ENCODE assay signal across 14 mouse cellular contexts in the genomic region with DNA sequence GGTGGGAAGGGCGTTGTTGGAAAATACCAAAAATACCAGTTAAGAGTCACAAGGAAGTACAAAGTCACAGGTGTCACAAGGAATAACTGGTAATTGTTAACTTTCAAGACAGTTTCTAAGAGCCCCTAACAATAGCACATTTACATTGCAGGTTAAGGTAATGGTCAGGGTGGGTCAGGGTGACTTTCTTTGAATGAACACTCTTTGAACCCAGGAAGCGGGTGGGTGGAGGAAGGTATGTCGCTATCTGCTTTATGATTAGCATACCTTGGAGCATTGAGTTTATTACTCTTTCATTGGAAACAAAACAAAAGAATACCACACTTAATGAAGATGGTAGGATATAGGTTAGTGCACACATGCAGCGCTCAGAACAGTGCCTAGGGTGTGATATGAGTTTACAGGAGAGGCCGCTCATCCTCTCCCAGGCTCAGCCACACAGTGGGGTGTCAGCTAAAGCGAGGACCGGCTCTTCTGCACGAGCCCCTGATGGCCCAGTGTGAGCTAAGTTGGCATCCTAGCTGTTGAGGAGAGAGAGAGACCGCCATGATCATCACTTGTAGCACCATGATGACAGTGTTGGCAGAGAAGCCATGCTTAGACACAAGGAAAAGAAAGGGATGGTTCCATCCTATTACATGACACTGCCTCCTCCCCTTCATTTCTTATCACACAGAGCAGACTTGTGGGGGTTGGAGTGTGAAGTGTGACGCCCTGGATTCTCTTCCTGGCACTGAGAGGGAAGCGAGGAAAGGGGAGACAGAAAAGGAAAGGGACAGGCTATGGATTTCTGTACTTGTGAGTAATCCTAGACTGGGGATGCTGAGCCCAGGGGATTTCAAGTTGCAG. TPM values are rescaled to one million over a fixed set of nuclear protein-coding genes. Genes with fewer than 3 reads are reported as not detected.
DNase-seq lines count a peak whose midpoint lies in the region; ATAC-seq and TF ChIP-seq lines count a peak whose summit lies in the region.
"Had no signal": no experiment of that assay in that cellular context is flagged by ENCODE, and none has a peak within 500 bp of the region (broad histone marks: within the 10 kb centered on the region; RNA-seq: fewer than 3 reads in every experiment).

No protein-coding gene starts in this region.

- H3K9ac ChIP-seq in liver, embryonic 12.5 days = peak overlapping the region; percentile 59
- no peak overlapping the region for H3K9ac ChIP-seq in neural tube, embryonic 15.5 days (replicated peaks)
- H3K9ac ChIP-seq: forebrain, postnatal 0 days had no signal

- 0 out of 2 replicates have a peak, but pooled peaks cover 8% of the 10 kb centered on the region for H3K9me3 ChIP-seq in E14TG2a.4 (ENCODE audit: low read length)
- no peaks in the 10 kb centered on the region for H3K9me3 ChIP-seq in liver, embryonic 12.5 days (replicated peaks)
- H3K9me3 ChIP-seq in neural tube, embryonic 15.5 days (replicated peaks) = no peaks in the 10 kb centered on the region

- peak; percentile 62; the same call in 1 of the 2 replicates for ATAC-seq in frontal cortex, adult (ENCODE audit: low TSS enrichment)
- ATAC-seq in liver, embryonic 12.5 days = peak; percentile 92
- ATAC-seq in neural tube, embryonic 15.5 days (ENCODE audit: low FRiP score) = no peak
- ATAC-seq: forebrain, postnatal 0 days had no signal

- H3K4me2 ChIP-seq in liver, embryonic 12.5 days = peak overlapping the region; percentile 67
- no peak overlapping the region for H3K4me2 ChIP-seq in neural tube, embryonic 15.5 days

- TF ChIP-seq CTCF in E14TG2a.4 (conservative IDR thresholded peaks at IDR 0.05; ENCODE audit: low read length) = no peak

- H3K4me1 ChIP-seq in E14TG2a.4 (replicated peaks; ENCODE audit: low read depth, low read length) = peaks cover 94% of the 10 kb centered on the region
- H3K4me1 ChIP-seq in liver, embryonic 12.5 days = peaks cover 62% of the 10 kb centered on the region
- H3K4me1 ChIP-seq in neural tube, embryonic 15.5 days = peaks cover 11% of the 10 kb centered on the region

- peaks cover 31% of the 10 kb centered on the region for H3K36me3 ChIP-seq in E14TG2a.4 (ENCODE audit: insufficient read depth, low read length)
- H3K36me3 ChIP-seq in liver, embryonic 12.5 days = peaks cover 9% of the 10 kb centered on the region; the same call in 1 of the 2 replicates
- no peaks in the 10 kb centered on the region for H3K36me3 ChIP-seq in neural tube, embryonic 15.5 days

- peak overlapping the region; percentile 45 for H3K4me3 ChIP-seq in E14TG2a.4 (replicated peaks; ENCODE audit: low read length)
- peak overlapping the region; percentile 13; the same call in 1 of the 2 replicates for H3K4me3 ChIP-seq in liver, embryonic 12.5 days
- H3K4me3 ChIP-seq in neural tube, embryonic 15.5 days (replicated peaks) = no peak overlapping the region
- H3K4me3 ChIP-seq: left cerebral cortex, adult 2 months had no signal

- 47% methylated on average over 11 of the region's 11 CpGs for WGBS in liver, embryonic 12.5 days (ENCODE audit: insufficient replicate concordance)
- 89% methylated on average over 11 of the region's 11 CpGs for WGBS in neural tube, embryonic 15.5 days

- DNase-seq in frontal cortex, postnatal 25 days (ENCODE audit: low spot score in 2 of 2) = no peak
- DNase-seq in c-Kit-negative CD71-positive TER-119-positive erythroid progenitor cells, embryonic 14.5 days (ENCODE audit: low read depth, low spot score) = peak; percentile 83
- no peak for DNase-seq in neural tube, embryonic 10.5 days (ENCODE audit: extremely low spot score, low spot score)
- no peak for DNase-seq in cerebellum, adult 11-12 months
- DNase-seq: cerebellum, postnatal 36 days; forebrain, postnatal 0 days; kidney, adult 11 months; kidney, postnatal 36 days; lung, postnatal 4 days had no signal

- H3K27me3 ChIP-seq in E14TG2a.4 (ENCODE audit: insufficient read depth, low read length) = no peaks in the 10 kb centered on the region
- no peaks in the 10 kb centered on the region for H3K27me3 ChIP-seq in liver, embryonic 12.5 days (replicated peaks)
- H3K27me3 ChIP-seq in neural tube, embryonic 15.5 days (replicated peaks) = no peaks in the 10 kb centered on the region

- H3K27ac ChIP-seq in liver, embryonic 12.5 days = peak overlapping the region; percentile 94
- no peak overlapping the region for H3K27ac ChIP-seq in neural tube, embryonic 15.5 days (replicated peaks)
- H3K27ac ChIP-seq: left cerebral cortex, adult 2 months had no signal

RNA-seq across cellular contexts. Expression of gene Zfp553, which starts 7.5 kb away (rescaled TPM):
- 13.7 and 14.2 TPM in 2 replicates for polyA plus RNA-seq in liver, embryonic 12.5 days (2016; fragmentation: Nextera tagmentation; extraction: Ambion mirVana)
- 47.5 and 48.8 TPM in 2 replicates for polyA plus RNA-seq in neural tube, embryonic 15.5 days (2015; fragmentation: Nextera tagmentation; extraction: Ambion mirVana)

RNA-seq across cellular contexts. Expression of gene Sept1, which starts 7.6 kb away (rescaled TPM):
- polyA plus RNA-seq in liver, embryonic 12.5 days (2016; fragmentation: Nextera tagmentation; extraction: Ambion mirVana) = 10.6 and 13.6 TPM in 2 replicates
- 15.8 and 40.6 TPM in 2 replicates for polyA plus RNA-seq in neural tube, embryonic 15.5 days (2015; fragmentation: Nextera tagmentation; extraction: Ambion mirVana)

RNA-seq across cellular contexts. Expression of gene Mylpf, which starts 16.7 kb away (rescaled TPM):
- polyA plus RNA-seq in liver, embryonic 12.5 days (2016; fragmentation: Nextera tagmentation; extraction: Ambion mirVana) = 37.6 and 41.4 TPM in 2 replicates
- polyA plus RNA-seq in neural tube, embryonic 15.5 days (2015; fragmentation: Nextera tagmentation; extraction: Ambion mirVana) = 42.1 and 72.2 TPM in 2 replicates

RNA-seq across cellular contexts. Expression of gene Tbc1d10b, which starts 17.1 kb away (rescaled TPM):
- 26.7 and 30.9 TPM in 2 replicates for polyA plus RNA-seq in liver, embryonic 12.5 days (2016; fragmentation: Nextera tagmentation; extraction: Ambion mirVana)
- 30.0 and 35.6 TPM in 2 replicates for polyA plus RNA-seq in neural tube, embryonic 15.5 days (2015; fragmentation: Nextera tagmentation; extraction: Ambion mirVana)

RNA-seq across cellular contexts. Expression of gene Zfp771, which starts 18.7 kb away (rescaled TPM):
- polyA plus RNA-seq in liver, embryonic 12.5 days (2016; fragmentation: Nextera tagmentation; extraction: Ambion mirVana) = 30.0 and 31.6 TPM in 2 replicates
- polyA plus RNA-seq in neural tube, embryonic 15.5 days (2015; fragmentation: Nextera tagmentation; extraction: Ambion mirVana) = 72.3 and 83.5 TPM in 2 replicates
